Mouse (Mus musculus) thymus, adult 2 months (tissue): ENCODE measurements around the gene Fam76b.

Experiments
- CTCF ChIP-seq: fragments of 200-500 bp; IDR thresholded peaks from 2 replicates; pipeline ENCODE4 v1.5.1; 2012; ENCODE audit warnings: mild to moderate bottlenecking, control low read depth, low read length, moderate library complexity, borderline replicate concordance; ENCODE audit not compliant: control insufficient read depth, poor library complexity, insufficient read depth; ENCODE audit errors: extremely low read depth
- POLR2A ChIP-seq: fragments of 200-500 bp; IDR thresholded peaks from 2 replicates; pipeline ENCODE4 v1.6.1; 2012; ENCODE audit warnings: mild to moderate bottlenecking, low read length, control low read depth, moderate library complexity; ENCODE audit not compliant: control insufficient read depth, poor library complexity, insufficient read depth; ENCODE audit errors: extremely low read depth

DNA sequence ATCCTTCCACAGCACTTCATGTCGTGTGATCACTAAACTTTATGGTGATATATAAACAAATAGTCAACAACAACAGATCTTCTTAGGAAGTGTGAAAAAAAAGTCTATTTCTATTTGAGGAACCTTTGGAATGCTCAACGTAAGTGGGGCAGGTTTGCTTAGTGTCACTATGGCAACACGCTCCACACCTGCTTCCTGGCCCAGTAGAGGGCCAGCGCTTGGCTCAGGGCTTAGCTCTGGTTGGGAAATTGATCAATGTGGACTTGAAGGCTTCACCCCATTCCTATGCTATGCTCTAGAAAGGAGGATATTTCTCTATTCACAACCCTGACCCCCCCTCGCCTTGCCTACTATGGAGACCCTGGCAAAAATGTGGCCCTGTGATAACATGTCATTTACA lies 62.7 kb downstream of the Fam76b start:
- TF ChIP-seq CTCF = no peak
- TF ChIP-seq POLR2A = no peak
